Mouse (Mus musculus) lung, embryonic 14.5 days (tissue): ENCODE measurements at regions not wholly inside any gene's neighbourhood (a gene's known extent, or its start where the extent isn't known, plus 50 kb on each side); places are given as distances from the start of the nearest gene placed in this dataset.

Experiments used
- ATAC-seq: fragments of 200-750 bp; cut with Nextera tagmentation; 2 replicates; pipeline ENCODE4 v1.8.0; 2017; ENCODE audit warnings: mild to moderate bottlenecking, moderate TSS enrichment, moderate library complexity; ENCODE audit not compliant: insufficient read depth
- DNase-seq: peaks from one replicate; pipeline ENCODE4 v3.0.0-alpha.2; 2015
- H3K27ac ChIP-seq: fragments of 300-500 bp; sonication (generic); 2 replicates; pipeline ENCODE4 v1.5.1; 2014; ENCODE audit warnings: low read depth, mild to moderate bottlenecking, moderate library complexity
- H3K27me3 ChIP-seq: fragments of 300-500 bp; sonication (generic); 2 replicates; pipeline ENCODE4 v1.6.1; 2014; ENCODE audit warnings: low read length, control low read depth; ENCODE audit not compliant: insufficient read depth
- H3K36me3 ChIP-seq: fragments of 300-500 bp; sonication (generic); 2 replicates; pipeline ENCODE4 v1.6.1; 2014; ENCODE audit warnings: control low read depth; ENCODE audit not compliant: insufficient read depth
- H3K4me1 ChIP-seq: fragments of 300-500 bp; sonication (generic); 2 replicates; pipeline ENCODE4 v1.6.1; 2014; ENCODE audit warnings: antibody characterized with exemption, control low read depth; ENCODE audit not compliant: insufficient read depth
- H3K4me2 ChIP-seq: fragments of 300-500 bp; sonication (generic); 2 replicates; pipeline ENCODE4 v1.6.1; 2014; ENCODE audit warnings: mild to moderate bottlenecking
- H3K4me3 ChIP-seq: fragments of 300-500 bp; sonication (generic); 2 replicates; pipeline ENCODE4 v1.5.1; 2014; ENCODE audit warnings: low read depth, low read length
- H3K9ac ChIP-seq: fragments of 300-500 bp; sonication (generic); 2 replicates; pipeline ENCODE4 v1.6.1; 2014
- H3K9me3 ChIP-seq: fragments of 300-500 bp; sonication (generic); 2 replicates; pipeline ENCODE4 v1.6.1; 2016; ENCODE audit warnings: low read depth, low read length, control low read depth
- CTCF ChIP-seq: IDR thresholded peaks from 2 replicates; pipeline ENCODE4 v1.5.1; 2016; ENCODE audit warnings: antibody characterized with exemption, low read depth
- WGBS: fragments of 180-500 bp; shearing (Covaris S2); extraction: QIAGEN DNeasy Blood & Tissue Kit; methylation state at CpG from one replicate; pipeline ENCODE4 v1.1.7; 2014; 5-methylcytosine and 5-hydroxymethylcytosine counted together

DNA sequence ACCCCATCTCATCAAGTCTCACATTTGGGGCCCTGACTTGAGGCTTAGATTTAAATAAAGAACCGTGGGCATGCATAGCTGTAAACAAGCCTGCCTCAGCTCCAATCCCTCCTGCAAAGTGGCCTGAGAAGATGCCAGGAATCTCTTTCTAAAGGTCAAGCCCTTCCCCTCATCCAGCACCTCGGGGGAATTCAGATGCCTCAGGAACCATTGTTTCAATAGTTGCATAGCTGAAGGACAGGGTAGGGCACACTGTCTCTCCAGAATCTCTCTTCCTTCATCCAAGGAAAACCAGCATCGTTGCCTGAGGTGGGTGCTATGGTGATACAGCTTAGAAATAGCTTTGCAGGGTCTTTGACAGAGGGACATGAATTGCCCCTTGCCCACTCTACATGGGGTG is 154.4 kb downstream of the Thbs2 start:
- ATAC-seq (no peak), DNase-seq (no peak)
- no peak for TF ChIP-seq CTCF
- H3K4me3 ChIP-seq, result no peak overlapping the region
- no peaks in the 10 kb centered on the region for H3K4me1 ChIP-seq
- H3K4me2 ChIP-seq, result no peak overlapping the region
- H3K9me3 ChIP-seq, result no peaks in the 10 kb centered on the region
- WGBS, result 16% methylated on average over 3 of the region's 3 CpGs
- H3K27ac ChIP-seq, result no peak overlapping the region
- H3K9ac ChIP-seq, result no peak overlapping the region
- H3K27me3 ChIP-seq, result peaks cover 24% of the 10 kb centered on the region
- H3K36me3 ChIP-seq, result no peaks in the 10 kb centered on the region

DNA sequence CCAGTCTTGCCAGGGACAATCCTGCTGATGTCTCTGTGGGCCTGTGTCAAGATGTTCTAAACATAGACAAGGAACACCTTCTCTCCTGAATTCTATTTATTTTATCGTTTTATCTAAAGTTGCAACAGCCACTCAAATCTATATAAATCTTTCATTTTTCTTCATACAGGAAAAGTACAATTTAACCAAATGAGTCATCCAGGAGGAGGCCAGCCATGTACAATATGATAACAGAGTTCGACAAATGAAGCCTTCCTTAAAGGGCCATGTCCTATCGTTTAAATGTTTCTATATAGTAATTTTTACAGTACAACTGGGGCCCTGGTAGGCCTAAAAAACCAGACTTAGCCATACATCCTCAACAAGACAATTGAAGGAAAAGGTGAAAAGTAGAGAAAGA is 154.8 kb downstream of the Thbs2 start:
- WGBS, result 40% methylated on average over 3 of the region's 3 CpGs
- H3K27me3 ChIP-seq, result peaks cover 24% of the 10 kb centered on the region

GRCm38 (mm10) chr17:14538527-14538926 is 155.5 kb downstream of the Thbs2 start:
- ATAC-seq, result no peak
- H3K9me3 ChIP-seq, result no peaks in the 10 kb centered on the region
- peaks cover 28% of the 10 kb centered on the region for H3K27me3 ChIP-seq
- H3K4me2 ChIP-seq, result no peak overlapping the region
- DNase-seq, result no peak
- H3K4me1 ChIP-seq, result no peaks in the 10 kb centered on the region
- H3K4me3 ChIP-seq, result no peak overlapping the region
- WGBS, result 48% methylated on average over 3 of the region's 3 CpGs
- H3K36me3 ChIP-seq, result no peaks in the 10 kb centered on the region
- no peak overlapping the region for H3K9ac ChIP-seq
- no peak overlapping the region for H3K27ac ChIP-seq
- no peak for TF ChIP-seq CTCF

More for the DNA sequence above, 154.8 kb downstream of the Thbs2 start:
- TF ChIP-seq CTCF, result no peak
- Histone ChIP-seq H3K27ac (no peak overlapping the region), H3K9ac (no peak overlapping the region), H3K36me3 (no peaks in the 10 kb centered on the region), H3K4me1 (no peaks in the 10 kb centered on the region), H3K9me3 (no peaks in the 10 kb centered on the region), H3K4me2 (no peak overlapping the region), H3K4me3 (no peak overlapping the region)
- ATAC-seq, result no peak
- DNase-seq, result no peak

DNA sequence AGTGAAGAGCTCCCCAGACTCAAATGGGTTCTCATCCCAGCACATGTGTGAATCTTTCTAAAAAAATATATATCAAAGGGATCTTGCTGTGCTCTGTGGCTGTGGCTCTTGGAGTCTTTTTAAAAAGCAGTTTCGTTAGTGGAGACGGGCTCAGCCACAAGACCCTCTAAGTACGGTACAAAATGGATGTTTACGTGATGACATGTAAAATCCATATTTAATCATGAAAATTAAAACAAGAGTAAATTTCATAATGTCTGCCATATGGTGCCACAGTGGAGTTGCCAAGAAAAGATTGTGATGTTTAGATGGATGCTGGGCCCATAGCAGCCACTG is 161.1 kb downstream of the Thbs2 start:
- no peak for DNase-seq
- Histone ChIP-seq H3K4me2 (no peak overlapping the region), H3K36me3 (no peaks in the 10 kb centered on the region), H3K4me3 (no peak overlapping the region), H3K27ac (no peak overlapping the region), H3K9ac (no peak overlapping the region), H3K4me1 (no peaks in the 10 kb centered on the region), H3K9me3 (no peaks in the 10 kb centered on the region), H3K27me3 (peaks cover 39% of the 10 kb centered on the region)
- WGBS, result 52% methylated on average over 4 of the region's 4 CpGs
- TF ChIP-seq CTCF, result no peak
- no peak for ATAC-seq

DNA sequence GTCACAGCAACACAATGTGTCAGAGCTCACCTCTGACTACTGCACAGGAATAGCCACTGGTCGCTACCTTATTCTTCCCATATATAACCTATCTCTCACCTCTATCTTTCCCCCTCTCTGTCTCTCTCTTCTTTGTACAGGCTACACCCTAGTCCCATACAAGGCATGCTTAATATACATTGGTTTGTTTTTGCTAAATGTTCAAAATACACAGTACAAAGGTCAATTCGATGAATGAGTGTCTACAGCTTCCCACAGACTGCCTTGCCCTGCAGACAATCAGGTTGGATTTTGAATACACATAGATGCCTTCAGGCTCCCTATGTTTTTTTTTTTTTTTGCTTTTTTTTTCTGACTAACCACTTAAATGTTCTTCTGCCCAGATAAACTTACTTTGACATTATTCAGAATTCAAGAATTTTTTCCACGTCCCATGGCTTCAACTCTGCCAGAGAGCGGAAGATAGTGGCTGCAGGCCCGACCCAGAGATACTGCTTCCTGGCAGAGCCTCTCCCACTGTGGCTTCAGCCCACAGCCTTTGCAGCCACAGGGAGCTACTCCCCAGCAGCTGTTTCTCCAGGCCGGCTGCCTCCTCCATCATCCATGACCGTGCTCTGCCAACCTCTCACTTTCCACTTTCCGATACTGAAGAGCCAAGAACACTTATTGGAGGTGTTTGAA is 161.6 kb downstream of the Thbs2 start:
- H3K27ac ChIP-seq, result no peak overlapping the region
- H3K4me3 ChIP-seq, result no peak overlapping the region
- DNase-seq (peak; percentile 51), ATAC-seq (no peak)
- no peak overlapping the region for H3K9ac ChIP-seq
- no peaks in the 10 kb centered on the region for H3K36me3 ChIP-seq
- no peaks in the 10 kb centered on the region for H3K9me3 ChIP-seq
- WGBS, result 55% methylated on average over 8 of the region's 8 CpGs
- H3K4me2 ChIP-seq, result no peak overlapping the region
- no peaks in the 10 kb centered on the region for H3K4me1 ChIP-seq
- TF ChIP-seq CTCF, result no peak
- H3K27me3 ChIP-seq, result peaks cover 37% of the 10 kb centered on the region

DNA sequence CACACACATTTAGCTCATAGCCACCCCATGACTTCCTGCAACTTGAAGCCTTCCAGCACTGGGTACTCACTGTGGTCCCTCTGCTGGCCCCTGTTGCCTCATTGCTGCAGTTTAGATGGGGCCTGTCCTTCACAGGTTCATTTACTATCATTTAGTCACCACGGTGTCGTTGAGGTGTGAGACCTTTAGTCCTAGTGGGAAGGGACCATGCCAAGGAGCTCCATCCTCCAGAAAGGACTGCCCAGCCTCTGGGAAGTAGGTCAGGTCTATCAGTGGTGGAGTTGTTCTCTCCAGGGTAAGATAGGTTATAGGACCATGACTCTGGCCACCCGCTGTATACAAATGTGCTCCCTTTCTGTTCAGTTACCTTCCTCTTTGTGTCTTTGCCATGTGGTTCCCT is 162.2 kb downstream of the Thbs2 start:
- H3K36me3 ChIP-seq, result no peaks in the 10 kb centered on the region
- no peaks in the 10 kb centered on the region for H3K4me1 ChIP-seq
- 77% methylated on average over 3 of the region's 3 CpGs for WGBS
- no peak for ATAC-seq
- TF ChIP-seq CTCF, result no peak
- H3K9me3 ChIP-seq, result no peaks in the 10 kb centered on the region
- no peak overlapping the region for H3K27ac ChIP-seq
- H3K4me3 ChIP-seq, result no peak overlapping the region
- peaks cover 40% of the 10 kb centered on the region for H3K27me3 ChIP-seq
- DNase-seq, result no peak
- H3K9ac ChIP-seq, result no peak overlapping the region
- H3K4me2 ChIP-seq, result no peak overlapping the region

GRCm38 (mm10) chr17:14527691-14528090 is 166.3 kb downstream of the Thbs2 start:
- Histone ChIP-seq H3K36me3 (no peaks in the 10 kb centered on the region), H3K27ac (no peak overlapping the region), H3K4me3 (no peak overlapping the region), H3K27me3 (peaks cover 36% of the 10 kb centered on the region; the same call in 1 of the 2 replicates), H3K4me1 (no peaks in the 10 kb centered on the region), H3K9ac (no peak overlapping the region), H3K4me2 (no peak overlapping the region), H3K9me3 (no peaks in the 10 kb centered on the region)
- ATAC-seq (no peak), DNase-seq (no peak)
- no peak for TF ChIP-seq CTCF
- WGBS, result 81% methylated on average over 2 of the region's 2 CpGs

DNA sequence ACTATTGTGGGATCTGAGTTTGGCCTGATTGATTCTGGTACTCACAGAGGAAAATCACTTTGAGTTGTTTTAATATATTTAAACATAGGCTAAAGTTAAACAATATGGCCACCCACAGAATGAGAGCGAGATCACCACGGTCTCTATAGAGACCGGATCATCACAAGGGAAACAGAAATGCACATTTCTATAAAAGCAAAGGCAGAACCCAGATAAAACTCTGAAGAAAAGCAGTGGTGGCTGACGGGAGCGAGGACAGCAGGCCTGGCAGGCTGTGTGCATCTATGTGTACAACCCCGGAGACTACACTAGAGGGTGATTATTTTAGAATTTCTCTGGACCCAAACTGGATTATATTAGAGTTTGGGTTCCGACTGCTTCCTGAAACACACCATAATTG is 168.8 kb downstream of the Thbs2 start:
- no peak overlapping the region for H3K4me3 ChIP-seq
- H3K27me3 ChIP-seq, result peaks cover 27% of the 10 kb centered on the region; the same call in 1 of the 2 replicates
- H3K9me3 ChIP-seq, result no peaks in the 10 kb centered on the region
- DNase-seq, result no peak
- no peaks in the 10 kb centered on the region for H3K4me1 ChIP-seq
- no peak for TF ChIP-seq CTCF
- no peak for ATAC-seq
- H3K36me3 ChIP-seq, result no peaks in the 10 kb centered on the region
- H3K27ac ChIP-seq, result no peak overlapping the region
- no peak overlapping the region for H3K9ac ChIP-seq
- WGBS, result 83% methylated on average over 7 of the region's 7 CpGs
- H3K4me2 ChIP-seq, result no peak overlapping the region
